Mouse (Mus musculus): ENCODE results near the gene Klf3. TPM values are rescaled to one million over a fixed set of nuclear protein-coding genes. Genes with fewer than 3 reads are reported as not detected.

The Klf3 gene
- polyA plus RNA-seq, 1 experiment, result 4.9 TPM

GRCm38 (mm10) chr5:64865219-64865964, 62.2 kb downstream of the Klf3 start:
- no peak overlapping the region for H3K4me3 ChIP-seq (ENCODE audit: control insufficient read depth, low read depth, low read length)
- TF ChIP-seq CTCF (IDR thresholded peaks at IDR 0.05; ENCODE audit: control insufficient read depth, insufficient read depth, insufficient replicate concordance, low read depth, low read length) (no peak), POLR2A (IDR thresholded peaks at IDR 0.05; ENCODE audit: control insufficient read depth, low read depth, low read length) (no peak)
- H3K27me3 ChIP-seq (ENCODE audit: control insufficient read depth, insufficient read depth, low read length), result no peaks in the 10 kb centered on the region
- no peak overlapping the region for H3K27ac ChIP-seq (ENCODE audit: control insufficient read depth, insufficient read depth, low read depth, low read length)
- H3K4me1 ChIP-seq (ENCODE audit: control insufficient read depth, insufficient read depth, low read length), result peaks cover 10% of the 10 kb centered on the region
- H3K36me3 ChIP-seq (ENCODE audit: control insufficient read depth, insufficient read depth, low read length), result no peaks in the 10 kb centered on the region

GRCm38 (mm10) chr5:64866331-64867050, 63.3 kb downstream of the Klf3 start:
- H3K27me3 ChIP-seq (ENCODE audit: control insufficient read depth, insufficient read depth, low read length), result no peaks in the 10 kb centered on the region
- H3K4me1 ChIP-seq (ENCODE audit: control insufficient read depth, insufficient read depth, low read length), result peaks cover 8% of the 10 kb centered on the region
- H3K27ac ChIP-seq (ENCODE audit: control insufficient read depth, insufficient read depth, low read depth, low read length), result no peak overlapping the region
- no peak overlapping the region for H3K4me3 ChIP-seq (ENCODE audit: control insufficient read depth, low read depth, low read length)
- H3K36me3 ChIP-seq (ENCODE audit: control insufficient read depth, insufficient read depth, low read length), result no peaks in the 10 kb centered on the region
- no peak for TF ChIP-seq CTCF (IDR thresholded peaks at IDR 0.05; ENCODE audit: control insufficient read depth, insufficient read depth, insufficient replicate concordance, low read depth, low read length)
- TF ChIP-seq POLR2A (IDR thresholded peaks at IDR 0.05; ENCODE audit: control insufficient read depth, low read depth, low read length), result no peak

- no peak overlapping the region for H3K27ac ChIP-seq (ENCODE audit: control insufficient read depth, insufficient read depth, low read depth, low read length)
- H3K36me3 ChIP-seq (ENCODE audit: control insufficient read depth, insufficient read depth, low read length), result no peaks in the 10 kb centered on the region
- TF ChIP-seq CTCF (IDR thresholded peaks at IDR 0.05; ENCODE audit: control insufficient read depth, insufficient read depth, insufficient replicate concordance, low read depth, low read length) (no peak), POLR2A (IDR thresholded peaks at IDR 0.05; ENCODE audit: control insufficient read depth, low read depth, low read length) (no peak)
- no peak overlapping the region for H3K4me3 ChIP-seq (ENCODE audit: control insufficient read depth, low read depth, low read length)
- H3K27me3 ChIP-seq (ENCODE audit: control insufficient read depth, insufficient read depth, low read length), result no peaks in the 10 kb centered on the region
- peaks cover 3% of the 10 kb centered on the region for H3K4me1 ChIP-seq (ENCODE audit: control insufficient read depth, insufficient read depth, low read length)
Measured at GRCm38 (mm10) chr5:64867124-64867523, 63.9 kb downstream of the Klf3 start.

GRCm38 (mm10) chr5:64867551-64867950, 64.4 kb downstream of the Klf3 start:
- Histone ChIP-seq H3K27me3 (ENCODE audit: control insufficient read depth, insufficient read depth, low read length) (no peaks in the 10 kb centered on the region), H3K36me3 (ENCODE audit: control insufficient read depth, insufficient read depth, low read length) (no peaks in the 10 kb centered on the region), H3K4me1 (ENCODE audit: control insufficient read depth, insufficient read depth, low read length) (no peaks in the 10 kb centered on the region), H3K27ac (ENCODE audit: control insufficient read depth, insufficient read depth, low read depth, low read length) (no peak overlapping the region), H3K4me3 (ENCODE audit: control insufficient read depth, low read depth, low read length) (no peak overlapping the region)
- TF ChIP-seq POLR2A (IDR thresholded peaks at IDR 0.05; ENCODE audit: control insufficient read depth, low read depth, low read length) (no peak), CTCF (IDR thresholded peaks at IDR 0.05; ENCODE audit: control insufficient read depth, insufficient read depth, insufficient replicate concordance, low read depth, low read length) (no peak)

- H3K27me3 ChIP-seq (ENCODE audit: control insufficient read depth, insufficient read depth, low read length), result no peaks in the 10 kb centered on the region
- H3K4me3 ChIP-seq (ENCODE audit: control insufficient read depth, low read depth, low read length), result no peak overlapping the region
- H3K4me1 ChIP-seq (ENCODE audit: control insufficient read depth, insufficient read depth, low read length), result peaks cover 3% of the 10 kb centered on the region; the same call in 1 of the 2 replicates
- H3K36me3 ChIP-seq (ENCODE audit: control insufficient read depth, insufficient read depth, low read length), result no peaks in the 10 kb centered on the region
- no peak for TF ChIP-seq CTCF (IDR thresholded peaks at IDR 0.05; ENCODE audit: control insufficient read depth, insufficient read depth, insufficient replicate concordance, low read depth, low read length)
- no peak for TF ChIP-seq POLR2A (IDR thresholded peaks at IDR 0.05; ENCODE audit: control insufficient read depth, low read depth, low read length)
- no peak overlapping the region for H3K27ac ChIP-seq (ENCODE audit: control insufficient read depth, insufficient read depth, low read depth, low read length)
Measured at GRCm38 (mm10) chr5:64876086-64876830, 73.1 kb downstream of the Klf3 start.

- Histone ChIP-seq H3K4me3 (ENCODE audit: control insufficient read depth, low read depth, low read length) (no peak overlapping the region), H3K27me3 (ENCODE audit: control insufficient read depth, insufficient read depth, low read length) (no peaks in the 10 kb centered on the region), H3K27ac (ENCODE audit: control insufficient read depth, insufficient read depth, low read depth, low read length) (no peak overlapping the region), H3K36me3 (ENCODE audit: control insufficient read depth, insufficient read depth, low read length) (no peaks in the 10 kb centered on the region), H3K4me1 (ENCODE audit: control insufficient read depth, insufficient read depth, low read length) (peaks cover 3% of the 10 kb centered on the region; the same call in 1 of the 2 replicates)
- TF ChIP-seq CTCF (IDR thresholded peaks at IDR 0.05; ENCODE audit: control insufficient read depth, insufficient read depth, insufficient replicate concordance, low read depth, low read length), result no peak
- TF ChIP-seq POLR2A (IDR thresholded peaks at IDR 0.05; ENCODE audit: control insufficient read depth, low read depth, low read length), result no peak
Measured at GRCm38 (mm10) chr5:64877235-64878026, 74.2 kb downstream of the Klf3 start.
